Mouse (Mus musculus): ENCODE results near the gene Pcbp3.

Gene Pcbp3

DNA sequence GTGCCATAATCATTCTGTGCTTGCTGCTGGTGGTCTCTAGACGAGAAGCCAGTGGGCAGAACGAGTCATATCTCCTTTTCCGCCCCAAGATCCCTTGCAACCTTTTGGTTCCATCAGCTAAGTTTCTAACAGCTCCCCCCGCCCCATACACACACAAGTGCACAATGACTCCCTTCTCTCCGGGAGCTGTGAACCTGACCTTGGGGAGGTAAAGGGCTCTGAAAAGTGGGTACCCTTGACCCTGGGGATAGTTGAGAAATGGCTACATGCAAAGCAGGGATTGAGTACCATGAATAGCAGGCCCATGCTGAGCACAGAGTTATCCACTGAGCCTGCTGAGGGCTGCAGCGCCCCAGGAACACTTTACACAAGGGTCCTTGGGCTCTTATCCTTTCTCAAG, 229.3 kb downstream of the Pcbp3 start:
- no peak for DNase-seq (ENCODE audit: inconsistent ontology term)

DNA sequence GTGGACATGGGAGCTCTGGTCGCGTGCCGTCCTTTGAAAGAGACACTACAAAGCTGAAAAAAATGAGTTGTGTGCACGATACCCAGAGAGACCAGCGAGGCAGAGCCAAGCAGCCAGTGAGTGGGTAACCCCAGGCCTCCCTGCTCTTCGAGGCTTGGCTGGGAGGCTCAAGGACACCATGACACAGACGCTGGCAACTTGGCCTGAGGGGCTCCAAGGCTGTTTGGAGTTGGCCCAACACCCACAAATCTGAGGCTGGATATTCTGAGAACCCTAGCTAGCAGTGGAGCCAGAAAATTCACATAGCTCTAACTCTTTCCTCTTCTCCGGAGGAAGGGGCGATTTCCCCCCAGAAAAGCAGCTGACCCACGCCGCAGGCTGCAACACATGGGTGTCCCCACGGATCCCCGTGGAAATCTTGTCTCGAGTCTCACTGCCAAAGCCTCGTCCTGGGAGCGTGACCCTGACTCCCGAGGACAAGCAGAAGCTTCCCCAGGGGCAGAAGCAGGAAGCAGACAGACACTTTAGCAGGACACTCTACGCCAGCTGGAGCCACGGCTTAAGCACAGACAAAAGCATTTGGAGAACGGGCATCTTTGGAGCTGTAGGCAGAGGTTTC, 230.0 kb downstream of the Pcbp3 start:
- no peak for DNase-seq (ENCODE audit: inconsistent ontology term)

DNA sequence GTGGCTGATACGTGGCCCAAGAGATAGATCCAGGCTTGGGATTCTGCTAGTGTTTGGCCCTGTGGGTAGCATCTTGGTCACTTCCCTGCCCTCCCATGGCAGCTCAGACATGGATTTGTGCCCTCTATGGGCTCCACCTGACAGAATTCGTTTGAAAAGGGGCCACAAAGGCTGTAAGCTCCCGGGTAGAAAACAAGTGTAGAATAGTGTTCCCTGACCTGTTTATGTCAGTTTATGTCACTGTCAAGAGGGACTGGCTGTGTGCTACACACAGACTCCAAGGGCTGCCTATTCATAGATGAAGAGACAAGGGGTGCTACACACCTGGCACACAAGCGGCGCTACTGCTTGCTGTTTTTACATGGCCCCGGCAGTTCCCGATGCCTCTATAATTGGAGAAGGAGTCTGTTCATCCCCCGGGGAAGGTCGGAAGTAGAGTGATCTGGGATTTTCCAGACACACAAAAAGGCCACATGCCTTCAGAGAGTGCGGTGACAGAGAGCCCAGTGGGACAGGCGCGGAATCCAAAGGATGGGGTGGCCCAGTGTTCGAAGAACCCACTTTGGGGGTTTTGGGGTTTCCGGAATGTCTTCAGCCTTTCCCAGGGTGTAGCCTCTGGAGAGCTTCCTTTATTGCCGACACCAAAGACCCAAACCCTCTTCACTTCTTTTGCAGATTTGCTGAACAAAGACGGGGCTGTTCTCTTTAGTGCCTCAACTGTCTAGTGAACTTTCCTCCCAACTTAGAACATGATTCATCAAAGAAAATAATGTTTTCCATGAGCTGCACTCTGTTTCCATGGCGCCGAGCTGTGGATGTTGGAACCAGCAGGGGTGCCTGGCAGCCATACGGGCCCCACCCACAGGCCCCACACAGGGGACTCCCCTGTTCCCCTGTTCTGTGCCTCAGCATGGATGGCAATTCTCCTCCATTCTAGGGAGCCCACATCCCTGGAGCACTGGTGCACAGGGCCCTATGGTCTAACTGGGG, 231.8 kb downstream of the Pcbp3 start:
- peak; percentile 57 for DNase-seq (ENCODE audit: inconsistent ontology term)

DNA sequence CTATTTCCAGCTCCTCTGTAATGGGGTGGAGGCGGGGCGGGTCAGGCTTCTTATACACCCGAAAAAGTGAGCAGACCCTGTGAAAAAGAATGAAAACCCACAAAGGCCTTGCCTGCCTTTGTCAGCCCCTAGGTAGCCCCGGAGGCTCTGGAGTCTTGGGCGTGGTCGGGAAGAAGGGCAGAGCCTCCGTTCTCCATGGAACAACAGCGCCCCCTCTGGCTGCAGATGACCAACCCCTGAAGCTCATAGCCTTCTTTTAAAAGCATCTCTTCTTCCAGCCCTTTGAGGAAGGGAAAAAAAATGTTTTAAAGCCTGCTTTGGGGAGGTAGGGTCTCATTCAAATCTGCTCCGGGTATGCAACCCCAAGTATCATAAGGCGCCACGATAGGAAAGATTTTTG, 233.3 kb downstream of the Pcbp3 start:
- DNase-seq (ENCODE audit: inconsistent ontology term): peak; percentile 18

DNA sequence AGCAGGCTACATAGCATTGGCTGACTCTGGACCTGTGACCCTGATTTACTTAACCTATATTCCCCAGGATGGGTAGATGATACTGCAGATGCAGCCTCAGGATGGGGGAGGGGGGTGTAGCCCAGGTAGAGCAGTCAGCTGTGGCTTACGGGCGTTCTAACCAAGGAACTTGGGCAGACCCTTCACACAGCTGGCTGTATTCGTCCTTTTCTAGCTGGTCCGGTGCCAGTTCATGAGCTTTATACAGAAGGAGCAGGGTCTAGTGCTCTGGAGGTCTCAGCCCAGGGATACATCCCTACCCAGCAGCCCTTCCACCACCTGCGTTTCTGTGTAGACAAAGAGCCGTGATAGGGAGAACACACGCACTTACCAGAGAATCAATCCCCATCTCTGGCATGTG, 234.4 kb downstream of the Pcbp3 start:
- no peak for DNase-seq (ENCODE audit: inconsistent ontology term)

DNA sequence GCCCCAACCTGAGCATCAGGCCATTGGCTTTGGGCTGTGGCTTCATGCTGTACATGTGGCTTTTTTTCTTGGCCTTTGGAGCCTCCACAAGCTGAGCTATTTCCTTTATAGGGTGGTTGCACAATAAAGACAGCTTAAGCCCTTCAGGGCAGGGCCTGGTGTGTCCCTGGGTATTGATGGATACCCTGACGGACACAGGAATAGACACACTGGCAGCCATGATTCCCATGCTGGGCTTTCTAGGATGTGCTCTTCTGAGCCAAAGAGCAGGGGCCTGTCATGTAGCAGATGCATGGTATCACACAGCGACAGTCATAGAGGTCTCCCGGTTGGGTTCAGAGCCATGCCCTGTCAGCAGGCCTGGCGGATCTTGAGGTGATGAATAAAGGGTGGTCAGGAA, 234.8 kb downstream of the Pcbp3 start:
- no peak for DNase-seq (ENCODE audit: inconsistent ontology term)

DNA sequence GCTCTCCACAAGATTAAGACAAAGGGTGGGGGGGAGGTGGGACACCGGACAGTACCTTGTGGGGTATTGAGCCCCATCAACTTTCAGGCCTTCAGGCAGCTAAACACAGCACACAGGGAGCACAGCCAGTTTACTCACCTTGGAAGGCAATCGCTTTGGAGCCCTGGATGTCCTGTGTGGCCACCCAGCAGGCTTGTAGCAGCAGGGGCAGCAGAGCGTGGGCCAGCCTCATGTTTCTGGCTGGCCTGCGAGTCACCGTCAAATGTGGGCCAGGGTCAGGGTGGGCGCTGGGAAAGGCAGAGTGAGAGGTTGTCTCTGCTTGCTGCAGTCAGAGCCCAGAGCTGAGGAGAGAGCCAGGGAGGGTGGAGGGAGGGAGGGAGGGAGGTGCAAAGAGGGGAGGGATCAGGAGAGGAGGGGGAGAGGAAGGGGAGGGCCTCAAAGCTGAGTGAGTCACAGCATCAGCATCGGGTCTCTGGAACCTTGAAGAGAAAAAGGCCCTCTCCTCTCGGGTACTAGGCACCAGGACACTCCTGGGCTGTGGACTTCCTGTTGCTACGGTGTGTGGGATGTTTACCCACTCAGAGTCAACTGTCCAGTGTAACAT, 235.9 kb downstream of the Pcbp3 start, which contains the start of gene Col6a1:
TSS of gene Col6a1 (minus strand) at position 487 of the 604 bp plus-strand sequence.
- DNase-seq (ENCODE audit: inconsistent ontology term): peak; percentile 84

DNA sequence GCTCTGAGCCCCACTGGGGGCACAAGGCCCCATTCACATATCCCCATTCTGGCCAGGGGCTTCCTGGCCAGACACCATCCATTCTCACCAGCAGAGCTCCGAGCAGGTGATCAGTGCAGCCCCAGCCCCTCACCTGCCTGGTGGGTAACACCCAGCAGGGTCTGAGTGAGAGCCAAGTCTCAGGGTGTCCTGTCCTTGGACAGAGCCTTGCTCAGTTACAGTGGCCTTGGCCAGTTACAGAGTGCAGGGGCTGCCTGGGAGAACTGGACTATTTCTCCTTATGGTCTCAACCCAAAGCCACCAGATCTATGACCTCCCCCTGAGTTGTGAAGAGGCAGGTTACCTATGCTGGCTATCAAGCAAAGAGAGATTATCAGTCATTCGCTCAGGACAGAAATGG, 236.6 kb downstream of the Pcbp3 start:
- DNase-seq (ENCODE audit: inconsistent ontology term): no peak

DNA sequence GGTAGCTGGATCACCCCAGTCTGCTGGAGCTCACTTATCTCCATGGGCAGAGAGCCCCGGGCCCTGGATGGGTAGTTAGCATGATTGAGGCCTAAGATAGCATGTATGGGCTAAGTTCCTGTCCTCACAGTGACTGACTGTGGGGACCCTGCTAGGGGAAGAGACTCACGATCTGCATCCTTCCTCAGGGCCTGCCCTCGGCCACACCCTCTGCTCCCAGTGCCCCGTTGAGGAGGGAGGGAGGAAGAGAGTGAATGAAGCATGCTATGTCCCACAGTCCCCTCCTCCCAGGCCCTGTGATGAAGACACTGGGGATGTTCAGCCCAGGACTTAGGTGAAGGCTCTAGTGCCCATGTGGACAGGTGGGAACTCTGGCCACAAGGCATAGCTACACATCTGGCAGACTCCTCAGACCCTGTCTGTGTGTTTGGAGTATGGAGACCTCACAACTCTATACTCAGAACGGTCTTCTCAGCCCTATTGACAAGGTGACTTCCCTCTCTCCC, 237.4 kb downstream of the Pcbp3 start:
- no peak for DNase-seq (ENCODE audit: inconsistent ontology term)

DNA sequence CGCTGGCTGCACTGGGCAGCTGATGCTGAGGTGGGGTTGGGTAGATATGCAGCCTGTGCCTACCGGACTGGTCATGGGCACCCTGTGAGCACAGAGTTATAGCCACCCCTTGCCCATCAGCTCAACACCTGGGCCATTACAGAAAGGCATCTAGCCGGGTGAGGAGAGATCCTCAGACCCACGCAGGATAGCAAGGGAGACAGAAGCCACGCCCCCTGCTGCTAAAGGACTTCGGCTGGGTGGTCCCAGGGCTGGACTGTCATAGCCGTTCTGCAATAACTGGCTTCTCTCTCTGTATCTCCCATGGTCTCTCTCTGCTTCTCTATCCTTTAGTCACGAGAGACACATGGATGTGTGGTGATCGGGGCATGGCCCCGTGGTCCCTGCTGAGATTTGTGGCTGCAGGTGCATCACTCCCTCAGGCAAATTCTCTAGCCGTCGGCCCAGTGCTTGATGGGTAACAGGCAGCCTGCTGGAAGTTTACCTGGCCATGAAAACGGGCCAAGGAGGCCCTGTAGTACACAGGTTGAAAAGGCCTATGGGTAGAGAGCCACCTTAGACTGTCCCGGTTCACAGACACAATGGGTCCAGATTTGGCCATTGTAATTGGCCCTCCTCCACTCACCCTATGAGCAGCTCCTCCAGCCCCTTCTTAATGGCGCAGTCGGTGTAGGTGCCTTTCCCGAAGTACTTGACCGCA, 238.8 kb downstream of the Pcbp3 start:
- DNase-seq (ENCODE audit: inconsistent ontology term): no peak

DNA sequence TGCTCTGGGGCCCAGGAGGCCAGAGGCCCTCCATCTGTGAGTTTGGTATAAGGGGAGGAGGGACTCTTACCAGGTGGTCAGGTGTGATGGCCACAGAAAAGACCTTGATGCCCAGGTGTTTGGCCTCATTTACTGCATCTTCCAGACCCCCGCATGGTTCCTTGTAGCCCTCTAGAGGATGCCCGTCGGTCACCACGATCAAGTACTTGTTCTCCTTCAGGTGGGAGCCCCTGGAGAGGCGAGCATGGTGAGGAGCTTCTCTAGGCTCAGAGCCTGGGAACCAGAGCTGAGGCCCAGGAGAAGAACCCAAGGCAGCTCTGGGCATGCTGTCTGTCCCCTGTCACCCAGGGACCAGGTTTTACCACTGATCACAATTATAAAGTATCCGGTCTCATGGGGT, 239.9 kb downstream of the Pcbp3 start:
- no peak for DNase-seq (ENCODE audit: inconsistent ontology term)

DNA sequence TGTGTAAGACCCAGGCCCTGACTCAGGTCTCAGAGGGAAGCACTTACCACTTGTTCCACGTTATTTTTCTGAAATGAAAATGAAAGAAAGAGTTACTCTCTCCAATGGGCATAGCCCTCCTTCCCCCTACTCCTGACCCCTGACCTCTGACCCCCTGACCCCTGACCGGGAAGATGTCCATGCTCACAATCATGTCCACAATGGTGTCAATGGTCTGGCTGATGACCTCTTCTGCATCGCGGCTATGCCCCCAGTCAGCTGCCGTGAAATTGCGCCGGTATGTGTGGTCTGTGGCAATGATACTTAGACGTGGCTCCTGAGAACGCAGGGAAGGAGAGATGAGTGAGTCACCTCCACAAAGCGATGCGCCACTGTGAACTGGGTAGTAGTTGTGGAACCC, 240.5 kb downstream of the Pcbp3 start:
- no peak for DNase-seq (ENCODE audit: inconsistent ontology term)

DNA sequence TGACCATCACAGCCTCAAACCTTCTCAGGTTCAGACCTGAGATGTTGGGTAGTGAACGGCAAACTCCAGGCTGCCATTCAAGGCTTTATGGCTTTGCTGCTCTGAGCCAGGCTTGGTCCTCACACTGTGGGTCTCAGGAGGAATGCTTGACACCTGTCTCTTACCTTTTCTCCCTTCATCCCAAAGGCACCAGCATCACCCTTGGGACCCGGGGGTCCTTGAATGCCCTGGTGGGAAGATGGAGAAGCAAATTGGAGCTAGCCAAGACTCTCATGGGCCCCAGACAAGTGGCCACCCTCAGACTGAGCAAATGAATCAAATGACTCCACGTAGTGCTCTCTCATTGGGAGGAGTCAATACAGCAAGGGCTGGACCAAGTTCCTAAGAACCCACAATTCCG, 244.1 kb downstream of the Pcbp3 start:
- DNase-seq (ENCODE audit: inconsistent ontology term): no peak

DNA sequence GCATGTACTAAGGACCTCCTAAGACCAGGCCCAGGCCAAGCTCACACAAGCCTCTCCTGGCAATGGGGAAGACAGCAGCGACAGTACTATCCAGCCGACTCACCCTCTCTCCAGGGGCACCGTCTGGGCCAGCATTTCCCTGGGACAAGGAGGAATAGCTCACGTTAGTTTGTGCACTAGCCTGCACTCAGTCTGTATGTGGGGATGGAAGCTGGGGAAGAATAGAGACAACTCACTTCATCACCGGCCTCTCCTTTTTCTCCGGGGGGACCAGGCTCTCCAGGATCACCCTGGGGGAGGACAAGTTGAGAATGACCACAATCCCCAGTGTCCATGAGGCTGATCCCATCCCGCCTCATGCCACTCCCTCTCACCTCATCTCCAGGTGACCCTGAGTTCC, 244.7 kb downstream of the Pcbp3 start:
- no peak for DNase-seq (ENCODE audit: inconsistent ontology term)

DNA sequence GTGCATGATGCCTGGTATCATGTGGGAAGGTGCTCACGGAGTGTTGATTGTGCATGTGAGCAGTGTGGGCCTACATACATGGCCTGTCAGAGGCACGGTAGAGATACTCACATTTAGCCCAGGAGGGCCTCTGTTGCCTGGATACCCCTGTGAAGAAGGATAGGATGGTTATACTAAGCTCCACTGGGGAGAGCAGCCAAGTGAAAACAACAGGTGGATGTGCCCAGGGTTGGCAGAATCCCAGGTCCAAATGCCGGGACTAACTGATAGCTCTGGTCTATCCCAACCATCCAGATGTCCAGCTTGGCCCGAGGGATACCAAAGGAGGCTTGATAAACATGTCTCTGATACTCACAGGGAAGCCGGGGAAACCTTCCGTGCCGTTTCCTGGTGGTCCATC, 247.4 kb downstream of the Pcbp3 start:
- no peak for DNase-seq (ENCODE audit: inconsistent ontology term)

DNA sequence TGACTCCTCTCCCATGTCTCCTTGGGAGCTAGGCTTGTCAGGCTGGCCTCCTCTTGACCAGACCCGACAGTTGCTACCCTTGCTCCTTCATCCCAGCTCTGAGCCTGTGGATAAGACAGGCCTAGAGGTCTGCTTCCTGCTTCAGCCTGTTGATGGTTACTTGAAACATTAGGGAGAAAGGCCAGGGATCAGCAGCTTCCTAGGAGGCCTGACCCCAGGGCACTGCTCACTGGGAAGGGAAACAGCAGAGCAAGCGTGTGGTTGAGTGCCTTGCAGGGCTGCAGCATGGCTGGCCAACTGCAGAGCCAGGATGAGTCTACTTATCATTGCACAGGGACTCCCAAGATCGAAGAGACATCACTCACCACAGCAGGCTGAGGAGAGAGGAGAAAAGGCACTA, 249.2 kb downstream of the Pcbp3 start:
- DNase-seq (ENCODE audit: inconsistent ontology term): no peak
